Mouse (Mus musculus): ENCODE data around the gene Myo3b. TPM values are rescaled to one million over a fixed set of nuclear protein-coding genes. Genes with fewer than 3 reads are reported as not detected.

The Myo3b gene
- total RNA-seq, 2 experiments from 2014 or later = 0.10 to 0.13 TPM

- DNase-seq (ENCODE audit: low spot score in 2 of 2) = no peak
These were observed 223.0 kb downstream of the Myo3b start for GRCm38 (mm10) chr2:70261703-70262564.

GRCm38 (mm10) chr2:70262565-70263082 is 223.7 kb downstream of the Myo3b start:
- no peak for DNase-seq (ENCODE audit: low spot score in 2 of 2)

- DNase-seq (ENCODE audit: low spot score in 2 of 2) = no peak
These were observed 239.7 kb downstream of the Myo3b start for GRCm38 (mm10) chr2:70278425-70279277.

DNA sequence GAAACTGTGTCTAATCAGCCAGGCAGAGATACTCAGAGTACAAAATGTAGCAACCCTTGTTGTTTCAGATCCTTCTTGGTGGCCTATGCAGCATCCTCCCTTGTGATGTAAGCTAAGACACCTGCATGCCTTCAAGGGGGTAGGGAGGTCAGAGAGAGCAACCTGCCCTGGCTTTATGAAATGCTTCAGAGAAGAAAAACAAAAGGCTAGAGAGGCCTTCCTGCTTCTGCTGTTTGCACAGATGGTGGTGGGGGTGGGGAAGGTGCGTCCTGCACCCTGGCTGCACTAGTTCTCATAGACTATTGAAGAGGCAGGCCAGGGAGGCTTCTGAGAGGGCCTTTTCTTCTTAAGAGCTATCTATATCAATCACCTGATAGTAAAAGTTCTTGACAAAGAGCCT is 245.2 kb downstream of the Myo3b start:
- DNase-seq (ENCODE audit: low spot score in 2 of 2) = no peak

DNA sequence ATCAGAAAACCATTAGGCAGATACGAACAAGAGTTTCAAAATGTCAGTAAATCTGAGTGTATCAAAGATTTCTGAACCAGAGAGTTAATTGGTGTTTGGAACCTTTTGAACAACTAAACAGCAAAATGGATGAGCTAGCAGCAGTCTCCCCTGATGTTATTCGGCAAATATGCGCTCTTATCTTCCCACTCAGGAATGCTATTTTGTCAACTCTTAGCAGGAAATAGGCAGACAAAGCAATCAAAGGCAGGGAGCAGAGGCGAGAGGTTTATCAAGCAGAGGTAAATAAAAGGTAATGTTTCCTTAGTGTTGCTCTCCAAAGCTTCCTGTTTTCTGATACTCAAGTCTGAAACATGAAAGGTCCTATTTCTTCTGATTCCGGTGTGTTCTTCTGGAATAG is 252.1 kb downstream of the Myo3b start:
- DNase-seq (ENCODE audit: low spot score in 2 of 2) = no peak

DNA sequence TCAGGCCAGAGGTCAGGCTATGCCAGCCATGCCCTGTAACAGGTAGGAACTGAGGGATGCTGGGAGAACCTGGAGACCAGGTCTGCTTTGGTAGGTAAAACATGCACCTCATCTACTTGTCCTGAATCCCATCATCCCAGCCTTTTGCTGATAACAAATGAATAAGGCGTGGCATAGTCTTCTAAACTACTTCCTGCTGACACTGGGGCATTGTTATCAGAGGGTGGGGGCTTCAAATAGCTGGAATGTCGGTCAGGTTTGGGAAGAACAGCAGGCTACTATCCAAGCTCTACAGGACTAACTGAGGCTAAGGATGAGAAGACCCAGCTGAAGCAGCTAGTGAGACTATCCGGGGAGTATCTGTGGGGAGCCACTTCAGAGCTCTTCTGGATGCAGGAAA is 253.8 kb downstream of the Myo3b start:
- no peak for DNase-seq (ENCODE audit: low spot score in 2 of 2)

- no peak for DNase-seq (ENCODE audit: low spot score in 2 of 2)
These were observed 264.0 kb downstream of the Myo3b start for GRCm38 (mm10) chr2:70302905-70303304.

GRCm38 (mm10) chr2:70315125-70315524 is 276.2 kb downstream of the Myo3b start:
- DNase-seq (ENCODE audit: low spot score in 2 of 2) = no peak

GRCm38 (mm10) chr2:70315734-70316133 is 276.8 kb downstream of the Myo3b start:
- no peak for DNase-seq (ENCODE audit: low spot score in 2 of 2)

DNA sequence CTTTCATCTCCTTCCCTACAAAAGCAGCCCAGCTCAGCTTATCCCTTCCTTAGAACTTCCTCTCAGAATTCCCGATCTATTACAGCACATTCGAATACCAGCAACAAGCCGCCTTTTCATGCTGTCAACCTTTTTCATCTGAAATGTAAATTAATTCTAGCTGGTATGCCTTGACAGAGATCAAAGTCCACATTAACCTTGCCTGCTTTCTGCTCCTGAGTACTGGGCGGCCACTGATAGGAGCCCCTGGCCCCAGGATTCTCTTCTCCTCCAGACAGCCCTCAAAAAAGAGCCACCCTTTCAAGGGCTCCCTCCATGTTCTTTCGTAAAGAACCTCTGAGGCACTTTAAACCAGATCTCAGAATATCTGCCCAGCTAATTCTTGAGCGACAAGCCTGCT is 278.9 kb downstream of the Myo3b start:
- no peak for DNase-seq (ENCODE audit: low spot score in 2 of 2)

GRCm38 (mm10) chr2:70318861-70319555 is 280.1 kb downstream of the Myo3b start:
- DNase-seq (ENCODE audit: low spot score in 2 of 2) = no peak

- no peak for DNase-seq (ENCODE audit: low spot score in 2 of 2)
These were observed 283.8 kb downstream of the Myo3b start for GRCm38 (mm10) chr2:70322767-70323166.

DNA sequence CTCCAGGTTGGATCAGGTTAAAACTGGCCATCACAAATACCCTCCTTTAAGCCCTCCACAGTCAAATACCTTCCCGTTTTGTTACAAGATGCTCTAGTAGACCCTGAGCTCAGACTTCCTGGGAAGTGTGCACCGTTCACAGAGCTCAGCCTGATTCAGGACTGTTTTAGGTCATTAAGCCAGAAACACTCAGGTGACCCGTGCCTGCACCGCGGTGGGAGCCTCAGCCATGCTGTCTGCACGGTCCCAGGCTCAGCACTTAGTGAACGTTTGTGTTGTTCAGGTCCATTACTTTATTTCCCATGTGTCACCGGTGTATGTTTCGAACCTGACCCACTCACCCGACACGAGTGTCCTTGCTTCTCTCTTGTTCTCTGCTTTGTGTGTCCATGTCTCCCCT is 288.7 kb downstream of the Myo3b start:
- no peak for DNase-seq (ENCODE audit: low spot score in 2 of 2)

DNA sequence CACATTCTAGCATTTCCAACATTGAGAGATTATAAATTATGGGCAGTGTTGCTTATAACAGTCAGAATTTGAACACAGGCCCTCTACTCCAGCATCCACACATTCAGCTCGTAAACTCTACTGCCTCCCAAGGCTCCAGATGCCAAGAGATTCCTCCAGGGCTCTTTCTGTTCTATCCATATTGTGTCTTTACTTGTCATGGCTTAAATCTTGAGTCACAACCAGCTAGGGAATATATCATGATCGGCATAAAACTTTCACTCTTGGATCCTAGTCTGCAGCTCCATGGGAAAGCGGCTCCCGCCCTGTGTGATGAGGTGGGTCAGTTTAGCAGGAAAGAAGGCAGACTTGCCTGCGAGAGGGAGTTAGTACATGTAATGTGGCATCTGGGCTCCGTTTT is 294.0 kb downstream of the Myo3b start:
- no peak for DNase-seq (ENCODE audit: low spot score in 2 of 2)

DNA sequence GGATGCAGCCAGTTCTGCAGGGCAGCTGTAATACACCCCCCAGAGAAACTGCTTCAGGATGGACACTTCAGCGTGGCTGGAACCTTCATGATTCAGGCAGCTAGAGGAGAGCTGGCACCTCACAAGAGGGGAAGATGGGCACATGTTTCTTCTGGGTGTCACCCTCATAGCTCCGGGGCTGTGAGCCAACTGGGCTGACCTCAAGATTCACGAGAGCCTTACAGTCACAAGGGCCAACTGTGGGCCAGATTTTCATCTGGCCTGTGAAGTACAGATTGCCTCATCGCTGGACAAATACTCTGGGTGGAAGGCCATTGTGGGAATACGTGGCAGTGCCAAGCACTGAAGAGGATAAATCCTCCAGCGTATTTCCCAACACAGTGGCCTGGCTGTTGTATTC is 294.6 kb downstream of the Myo3b start:
- no peak for DNase-seq (ENCODE audit: low spot score in 2 of 2)

DNA sequence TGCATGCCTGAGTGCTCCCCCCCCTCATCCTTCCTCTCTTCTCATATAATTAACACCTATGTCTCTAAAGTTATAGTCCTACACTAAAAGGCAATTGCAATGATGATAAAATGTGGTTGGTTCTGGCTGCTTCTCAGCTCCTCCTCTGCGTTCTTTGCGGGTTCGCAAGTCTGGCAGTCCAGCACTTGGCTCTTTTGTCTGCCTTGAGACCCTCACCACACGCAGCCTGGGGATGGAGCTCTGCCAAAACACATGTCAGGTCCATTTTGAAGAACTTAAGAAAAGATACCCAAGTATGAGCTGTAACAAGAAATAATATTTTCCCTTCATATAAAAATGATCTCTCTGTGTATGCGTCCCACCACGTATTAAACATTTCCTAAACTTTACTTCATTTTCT is 297.6 kb downstream of the Myo3b start:
- DNase-seq (ENCODE audit: low spot score in 2 of 2) = no peak

GRCm38 (mm10) chr2:70337208-70337611 is 298.3 kb downstream of the Myo3b start:
- no peak for DNase-seq (ENCODE audit: low spot score in 2 of 2)

DNA sequence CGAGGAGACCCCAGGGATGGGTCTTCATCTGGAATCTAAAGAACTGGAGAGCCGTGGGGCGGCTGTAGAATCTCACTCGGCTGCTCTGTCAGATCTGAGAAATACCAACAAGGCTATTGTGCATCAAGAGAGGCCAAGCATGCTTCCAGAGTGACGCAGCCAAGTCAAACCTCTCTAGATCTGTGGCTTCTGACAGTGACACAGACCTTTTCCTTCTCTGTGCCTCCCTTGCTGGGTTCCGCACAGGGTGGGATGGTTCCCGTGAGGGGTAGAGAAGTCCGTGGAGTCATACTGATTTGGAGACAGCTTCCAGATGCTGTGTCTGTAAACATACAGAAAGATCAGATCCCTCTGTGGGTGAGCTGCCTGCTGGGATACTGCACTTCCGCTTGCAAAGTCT is 298.9 kb downstream of the Myo3b start:
- no peak for DNase-seq (ENCODE audit: low spot score in 2 of 2)

DNA sequence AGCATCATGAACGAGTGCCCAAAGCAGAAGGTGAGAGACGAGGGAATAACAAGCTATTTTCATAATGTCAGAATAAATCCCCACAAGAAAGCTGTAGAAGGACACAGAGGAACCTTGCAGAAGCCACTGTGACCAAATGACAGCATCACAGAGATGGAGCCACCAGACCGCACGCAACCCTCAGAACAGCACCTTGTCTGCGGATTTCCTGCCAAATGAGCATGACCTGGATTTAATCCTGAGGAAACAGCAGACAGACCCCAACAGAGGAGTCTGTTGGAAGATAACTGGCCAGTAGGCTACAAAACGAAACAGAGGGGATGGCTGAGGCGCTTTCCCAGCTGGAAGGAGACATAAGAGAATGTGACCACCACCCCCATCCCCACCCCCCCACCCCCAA is 300.1 kb downstream of the Myo3b start:
- no peak for DNase-seq (ENCODE audit: low spot score in 2 of 2)

GRCm38 (mm10) chr2:70339501-70339900 is 300.6 kb downstream of the Myo3b start:
- DNase-seq (ENCODE audit: low spot score in 2 of 2) = no peak

DNA sequence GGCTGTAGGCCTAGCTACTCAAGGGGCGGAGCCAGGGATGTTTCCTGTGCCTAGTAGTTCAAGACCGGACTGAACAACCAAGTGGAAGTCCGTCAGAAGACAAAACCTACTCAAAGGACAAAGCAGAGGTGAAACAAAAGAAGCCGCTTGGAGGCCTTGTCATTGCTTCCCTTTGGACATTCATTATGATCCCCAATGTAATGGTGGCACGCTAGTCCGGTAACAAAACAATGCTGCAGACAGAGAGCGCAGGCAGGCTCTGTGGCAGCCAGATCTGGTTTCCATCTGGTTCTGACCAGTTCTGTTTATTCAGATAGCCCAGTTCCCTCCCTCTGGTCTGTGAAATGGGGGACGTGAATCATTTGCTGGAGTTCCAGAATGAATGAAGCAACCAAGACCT is 301.3 kb downstream of the Myo3b start:
- DNase-seq (ENCODE audit: low spot score in 2 of 2) = no peak

Measured in gastrocnemius, postnatal 4 days (tissue).